Mouse (Mus musculus): ENCODE results near the gene Haao.

Haao gene

DNA sequence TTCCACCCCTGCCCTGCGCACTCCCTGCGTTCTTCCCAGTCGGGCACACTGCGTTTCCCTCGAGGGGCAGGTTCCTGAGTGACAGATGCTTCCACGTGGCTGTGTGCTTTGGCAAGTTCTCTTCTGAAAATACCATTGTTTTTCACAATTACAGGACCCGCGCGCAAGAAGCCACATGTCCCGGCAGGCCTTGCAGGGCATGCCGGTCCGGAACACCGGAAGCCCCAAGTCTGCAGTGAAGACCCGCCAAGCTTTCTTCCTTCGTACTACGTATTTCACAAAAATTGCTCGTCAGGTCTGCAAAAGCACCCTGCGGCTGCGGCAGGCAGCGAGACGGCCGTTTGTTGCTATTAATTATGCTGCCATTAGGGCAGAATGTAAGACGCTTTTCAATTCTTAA, 55.4 kb downstream of the Haao start:
- DNase-seq (ENCODE audit: low read depth in 2 of 2, low spot score in 2 of 2) = no peak

DNA sequence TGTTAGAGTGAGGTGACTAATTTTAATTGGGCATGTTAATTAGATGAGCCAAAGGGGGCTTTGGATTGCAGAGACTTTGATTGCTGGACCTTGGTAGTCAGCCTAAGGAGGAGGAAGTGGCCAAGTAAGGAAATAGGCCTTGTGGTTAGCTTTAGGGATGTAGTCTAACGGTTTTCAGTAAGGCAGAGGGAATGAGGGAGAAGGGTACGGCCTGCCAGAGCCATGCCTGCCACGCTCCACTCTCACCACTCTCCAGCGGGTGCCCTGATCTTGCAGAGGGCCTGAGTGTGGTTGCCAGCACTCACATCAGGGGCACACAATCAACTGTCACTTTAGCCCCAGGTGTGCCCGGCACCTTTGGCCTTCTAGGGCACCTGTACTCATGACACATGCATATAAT, 57.6 kb downstream of the Haao start:
- DNase-seq (ENCODE audit: low read depth in 2 of 2, low spot score in 2 of 2) = no peak

DNA sequence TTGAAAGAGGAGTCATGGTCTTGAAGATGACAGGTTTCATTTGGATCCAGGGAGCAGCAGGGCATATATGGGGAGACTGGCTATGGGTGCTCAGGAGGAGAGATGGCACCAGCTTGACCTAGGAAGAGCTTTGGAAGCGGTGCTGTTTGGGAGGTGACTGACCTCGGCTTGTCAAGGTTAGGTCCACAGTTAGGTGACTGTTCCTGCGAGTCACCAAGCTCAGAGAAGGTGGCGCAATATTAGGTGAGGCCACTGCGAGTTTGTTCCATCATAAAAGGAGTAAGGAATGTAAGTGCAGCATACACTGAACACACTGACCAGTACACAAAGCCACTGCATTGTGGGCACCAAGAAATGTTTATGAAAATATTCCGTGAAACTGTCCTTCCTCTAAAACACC, 61.3 kb downstream of the Haao start:
- no peak for DNase-seq (ENCODE audit: low read depth in 2 of 2, low spot score in 2 of 2)

DNA sequence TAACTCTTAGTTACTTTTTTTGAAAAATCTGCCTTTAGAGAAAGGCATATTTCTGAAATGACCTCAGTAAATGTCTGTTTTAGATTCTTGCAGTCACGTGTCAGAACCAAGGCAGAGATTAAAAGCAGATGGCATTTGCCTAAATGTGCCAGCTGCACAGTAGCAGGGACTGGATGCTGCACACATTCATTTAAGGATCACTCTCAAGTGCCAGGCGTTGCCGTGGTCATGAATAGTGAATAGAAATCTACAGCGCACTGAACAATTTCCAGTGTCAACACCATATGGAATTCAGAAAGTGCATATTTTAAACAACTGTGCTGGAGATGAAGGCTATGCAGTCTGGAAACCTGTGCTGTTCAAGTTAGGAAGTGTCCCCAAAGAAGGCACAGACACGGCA, 65.0 kb downstream of the Haao start:
- DNase-seq (ENCODE audit: low read depth in 2 of 2, low spot score in 2 of 2) = no peak

Measured in CD8-positive naive resting alpha-beta T cell, adult 2 months (primary cell).